Mouse (Mus musculus) cerebellum, postnatal 14 days (tissue): ENCODE data around the gene Hist2h2bb.
"Not testable (repeated sequence)": the region's sequence is repeated elsewhere in the genome, so short reads cannot be mapped to it uniquely, and the experiment has no call there.

Source experiments
- DNase-seq, 2 experiments: peaks; one replicate each; pipeline ENCODE4 v3.0.0; 2021; ENCODE audit warnings: mixed read lengths in 2 of 2

Gene Hist2h2bb

GRCm38 (mm10) chr3:96269511-96270474, at the start of gene Hist2h2bb:
Gene Hist2h2bb, plus strand, starts transcription at chr3:96269752.
- DNase-seq, result peak; percentile 88 to 93

- not testable (repeated sequence) for DNase-seq
Measured at GRCm38 (mm10) chr3:96220131-96220764, 49.3 kb upstream of the Hist2h2bb start.

GRCm38 (mm10) chr3:96220765-96221639, 48.5 kb upstream of the Hist2h2bb start, which contains the start of the genes Hist2h2ac and Hist2h2be:
Gene Hist2h2ac, minus strand, starts transcription at chr3:96220880.
Gene Hist2h2be, plus strand, starts transcription at chr3:96221119.
- peak; percentile 73 to 83 for DNase-seq

DNA sequence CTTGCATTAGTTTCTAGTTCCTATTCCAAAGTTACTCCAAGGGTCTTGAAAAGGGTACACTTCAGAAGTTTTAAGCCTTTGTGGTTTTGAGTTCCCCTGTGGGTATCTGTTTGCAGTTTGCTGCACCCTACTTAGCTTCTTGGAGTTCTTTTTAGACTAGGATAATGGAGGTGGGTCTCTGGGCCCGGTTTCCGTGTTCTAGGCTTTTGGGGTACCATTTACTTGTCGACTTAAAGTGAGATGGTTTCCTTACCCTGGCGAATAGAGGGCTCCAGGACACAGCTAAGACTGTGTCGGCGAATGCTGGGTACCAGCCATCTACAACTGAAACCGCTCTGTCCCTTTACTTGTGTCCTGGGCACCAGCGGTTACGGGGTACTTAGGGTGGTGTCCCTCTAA, 47.9 kb upstream of the Hist2h2bb start:
- peak in 1 of 2 experiments; percentile 30 for DNase-seq

- no peak for DNase-seq
Measured at GRCm38 (mm10) chr3:96222774-96223173, 46.8 kb upstream of the Hist2h2bb start.

- DNase-seq, result no peak
Measured at GRCm38 (mm10) chr3:96225421-96225820, 44.1 kb upstream of the Hist2h2bb start.

- no peak for DNase-seq
Measured at GRCm38 (mm10) chr3:96226695-96227648, 42.6 kb upstream of the Hist2h2bb start.

GRCm38 (mm10) chr3:96228828-96229227, 40.7 kb upstream of the Hist2h2bb start:
- DNase-seq, result no peak

- no peak for DNase-seq
Measured at GRCm38 (mm10) chr3:96230404-96230803, 39.1 kb upstream of the Hist2h2bb start.

DNA sequence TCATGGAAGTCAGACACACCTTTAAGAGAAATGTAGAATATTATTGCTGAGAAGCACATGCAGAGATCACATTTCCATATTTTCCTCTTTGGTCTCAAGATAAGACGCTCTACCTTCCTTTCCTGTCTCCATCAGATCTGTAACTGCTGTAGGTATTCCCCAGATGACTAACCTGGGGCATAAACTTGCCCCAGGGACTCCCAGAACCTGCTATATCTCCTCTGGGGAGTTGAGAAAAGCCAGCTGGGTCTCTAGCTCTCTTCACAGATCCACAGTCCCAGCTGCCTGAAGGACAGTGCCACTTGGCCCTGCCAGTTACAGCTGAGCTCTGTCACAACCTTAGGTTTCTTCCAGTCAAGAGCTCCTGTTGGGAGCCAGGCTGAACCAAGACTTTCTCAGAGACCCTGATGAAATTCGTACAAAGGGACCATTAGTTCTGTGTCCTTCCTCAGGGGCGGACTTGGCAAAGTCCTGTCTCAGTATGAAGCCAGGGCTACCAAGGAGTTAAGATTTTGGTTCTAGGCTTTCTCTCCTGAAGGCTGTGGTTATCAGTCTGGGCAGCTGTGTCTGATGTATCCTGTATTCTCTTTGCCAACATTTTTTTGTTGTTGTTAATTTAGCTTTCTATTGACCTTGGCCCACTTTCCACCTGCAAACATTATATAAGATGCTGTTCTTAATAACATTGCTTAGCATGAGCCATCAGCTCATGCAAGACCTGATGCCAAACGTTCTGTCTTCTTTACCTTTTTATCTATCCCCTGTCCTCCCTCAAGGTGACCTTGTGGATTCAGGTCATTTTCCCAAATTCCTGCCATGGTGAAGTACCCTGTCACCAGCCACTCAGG, 38.4 kb upstream of the Hist2h2bb start:
- DNase-seq, result no peak

- no peak for DNase-seq
Measured at GRCm38 (mm10) chr3:96231758-96232120, 37.8 kb upstream of the Hist2h2bb start.

DNA sequence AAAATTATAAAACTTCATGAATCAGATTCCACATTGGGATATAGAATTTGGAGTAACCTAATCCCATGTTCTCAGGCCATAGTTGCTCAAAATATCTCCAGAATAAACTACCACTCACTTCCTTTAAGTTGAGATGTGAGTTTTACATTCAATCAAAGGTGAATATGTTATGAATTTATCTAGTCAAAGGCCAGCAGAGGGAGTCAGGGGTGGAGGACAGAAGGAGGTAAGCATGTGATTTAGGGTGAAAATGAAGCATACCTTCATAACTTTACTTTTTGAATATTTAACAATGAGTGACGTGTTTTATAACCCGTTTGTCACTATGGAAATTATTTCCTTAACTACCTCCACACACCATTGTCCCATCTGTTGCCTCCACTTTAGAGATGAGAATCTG, 34.6 kb upstream of the Hist2h2bb start:
- no peak for DNase-seq

DNA sequence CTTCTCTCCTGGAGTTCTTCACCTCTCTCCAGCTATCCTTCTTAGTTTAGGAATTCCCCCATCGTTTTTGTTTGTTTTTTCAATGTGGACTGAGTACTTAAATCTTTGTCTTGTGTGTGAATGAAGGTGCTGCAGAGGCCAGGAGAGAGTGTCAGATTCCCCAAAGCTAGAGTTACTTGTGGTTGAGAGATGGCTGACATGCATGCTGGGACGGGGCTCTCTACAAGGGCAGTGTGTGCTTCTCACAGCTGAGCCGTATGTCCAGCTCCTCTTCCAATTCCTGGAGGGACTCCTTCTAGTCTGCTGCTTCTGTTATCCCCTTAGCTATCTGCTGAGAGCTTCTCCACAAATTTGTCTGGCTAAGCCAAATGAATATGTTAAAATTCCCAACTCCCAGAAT, 33.7 kb upstream of the Hist2h2bb start:
- DNase-seq, result no peak

DNA sequence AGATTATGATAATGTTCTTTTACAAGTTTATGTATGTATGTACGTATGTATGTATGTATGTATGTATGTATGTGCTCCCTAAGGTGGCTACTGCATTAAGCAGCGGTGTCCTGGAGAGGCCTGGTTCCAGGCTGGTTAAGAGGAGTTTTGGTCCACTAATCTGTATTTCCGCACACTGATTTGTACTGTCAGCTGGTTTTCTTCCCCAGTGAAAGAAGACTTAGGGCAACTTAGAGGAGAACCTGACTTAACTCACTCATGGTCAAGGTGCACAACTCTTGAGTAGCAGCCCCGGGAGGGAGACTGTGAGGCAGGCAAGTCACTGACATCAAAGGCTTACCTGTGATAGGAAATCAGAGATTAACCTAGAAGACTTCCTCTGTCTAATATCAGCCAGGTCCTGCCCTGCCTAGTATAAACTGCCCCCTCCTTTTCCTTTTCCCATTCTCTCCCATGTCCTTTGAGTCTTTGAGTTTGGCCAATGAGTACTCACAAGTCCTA, 32.7 kb upstream of the Hist2h2bb start:
- DNase-seq, result no peak

GRCm38 (mm10) chr3:96237335-96237903, 32.1 kb upstream of the Hist2h2bb start:
- DNase-seq, result no peak

GRCm38 (mm10) chr3:96237904-96238511, 31.5 kb upstream of the Hist2h2bb start:
- no peak for DNase-seq

DNA sequence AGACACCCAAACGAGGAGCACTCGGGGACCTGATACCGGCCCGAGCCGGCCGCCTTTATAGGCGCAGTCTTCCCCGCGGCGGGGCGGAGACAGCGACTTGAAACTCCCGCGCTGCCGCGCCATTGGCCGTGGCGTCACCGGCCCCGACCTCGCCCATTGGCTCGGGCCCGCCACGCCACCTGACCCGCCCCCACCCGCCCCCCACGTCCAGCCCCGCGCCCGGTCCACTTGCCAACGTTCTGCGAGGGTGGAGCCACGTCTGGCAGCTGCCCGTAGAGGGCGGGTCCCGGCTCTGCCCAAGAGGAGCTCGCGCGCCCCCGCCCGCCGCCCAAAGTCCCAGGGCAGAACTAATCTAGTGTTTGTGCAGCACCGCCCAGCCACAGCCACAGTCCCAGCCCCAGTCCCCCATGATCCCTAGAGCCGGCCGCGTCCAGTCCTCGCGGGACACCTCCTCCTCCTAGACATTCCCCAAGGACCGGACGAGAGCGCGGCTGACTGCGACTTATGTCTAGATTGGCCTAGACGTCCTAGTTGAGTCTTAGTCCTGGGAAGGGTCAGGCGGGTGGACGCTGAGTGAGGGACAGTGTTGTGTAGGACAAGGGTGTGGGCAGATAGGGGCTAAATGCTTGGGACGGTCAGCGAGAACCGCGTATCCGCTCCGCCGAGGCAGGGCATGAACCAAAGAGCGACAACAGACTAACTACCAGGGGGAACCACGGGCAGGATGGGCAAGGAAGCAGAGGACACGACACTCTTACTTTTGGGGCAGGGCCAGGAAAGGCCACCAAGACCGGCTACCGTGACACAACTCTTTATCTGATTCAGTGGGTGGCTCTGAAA, 30.4 kb upstream of the Hist2h2bb start, which contains the start of gene Hist2h3c2:
Gene Hist2h3c2 (minus strand): TSS at position 174 of the 840 bp plus-strand sequence.
- peak; percentile 49 to 62 for DNase-seq
